Mouse (Mus musculus) bone marrow macrophage, adult 2 months (primary cell): ENCODE measurements around the gene Mex3a.

Experiments used
- CTCF ChIP-seq: IDR thresholded peaks from 2 replicates; pipeline ENCODE4 v1.5.1; 2012; ENCODE audit warnings: low read depth, mild to moderate bottlenecking, low read length, moderate library complexity
- POLR2A ChIP-seq: IDR thresholded peaks from 2 replicates; pipeline ENCODE4 v1.6.1; 2012; ENCODE audit warnings: mild to moderate bottlenecking, low read depth, low read length, borderline replicate concordance

DNA sequence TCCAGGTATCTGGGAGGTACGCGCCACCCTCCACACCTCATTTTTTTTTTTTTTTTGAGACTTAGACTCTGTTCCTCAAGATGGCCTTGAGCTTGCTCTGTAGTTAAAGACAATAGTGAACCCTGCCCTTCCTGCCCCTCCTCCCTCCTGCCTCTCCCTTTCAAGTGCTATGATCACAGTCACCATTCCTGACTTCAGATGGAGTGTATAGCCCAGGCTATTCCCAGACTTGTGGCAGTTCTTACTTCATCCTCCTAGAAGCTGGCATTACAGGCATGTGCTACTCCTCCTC is 17.2 kb upstream of the Mex3a start:
- TF ChIP-seq CTCF (no peak), POLR2A (no peak)
